Mouse (Mus musculus) stomach, embryonic 15.5 days (tissue): ENCODE data around the gene Prss22. TPM values are rescaled to one million over a fixed set of nuclear protein-coding genes. Genes with fewer than 3 reads are reported as not detected.
A peak's percentile ranks its signal among the peaks of the same experiment; 100 is the strongest.

Experiments
- ATAC-seq: fragments of 200-750 bp; cut with Nextera tagmentation; 2 replicates; pipeline ENCODE4 v1.8.0; 2017; ENCODE audit warnings: low read depth, moderate number of reproducible peaks, moderate TSS enrichment; ENCODE audit not compliant: insufficient read depth, low FRiP score
- H3K27ac ChIP-seq: fragments of 300-500 bp; sonication (generic); 2 replicates; pipeline ENCODE4 v1.5.1; 2015; ENCODE audit warnings: mild to moderate bottlenecking, inconsistent platforms
- H3K27me3 ChIP-seq: fragments of 300-500 bp; sonication (generic); replicated peaks from 2 replicates; pipeline ENCODE4 v1.6.1; 2015; ENCODE audit warnings: inconsistent platforms
- H3K36me3 ChIP-seq: fragments of 300-500 bp; sonication (generic); 2 replicates; pipeline ENCODE4 v1.6.1; 2015; ENCODE audit warnings: inconsistent platforms
- H3K4me1 ChIP-seq: fragments of 300-500 bp; sonication (generic); 2 replicates; pipeline ENCODE4 v1.6.1; 2015; ENCODE audit warnings: inconsistent platforms
- H3K4me2 ChIP-seq: fragments of 300-500 bp; sonication (generic); 2 replicates; pipeline ENCODE4 v1.6.1; 2015; ENCODE audit warnings: mild to moderate bottlenecking, inconsistent platforms
- H3K4me3 ChIP-seq: fragments of 300-500 bp; sonication (generic); replicated peaks from 2 replicates; pipeline ENCODE4 v1.5.1; 2015; ENCODE audit warnings: inconsistent platforms
- H3K9ac ChIP-seq: fragments of 300-500 bp; sonication (generic); 2 replicates; pipeline ENCODE4 v1.6.1; 2015; ENCODE audit warnings: inconsistent platforms
- H3K9me3 ChIP-seq: fragments of 300-500 bp; sonication (generic); 2 replicates; pipeline ENCODE4 v1.6.1; 2016; ENCODE audit warnings: inconsistent platforms
- WGBS: fragments of 180-500 bp; shearing (Covaris S2); methylation state at CpG from one replicate; pipeline ENCODE4 v1.1.7; 2015; 5-methylcytosine and 5-hydroxymethylcytosine counted together
- polyA plus RNA-seq: library from polyadenylated mRNA; unstranded; fragments of >200 nt; fragmentation: Nextera tagmentation; extraction: Ambion mirVana; gene quantifications from 2 replicates; pipeline ENCODE4 v1.2.1, GENCODE M21; 2015

Prss22 gene
- polyA plus RNA-seq, 1 experiment from 2014 or later: 3.0 TPM

- Histone ChIP-seq H3K9ac (no peak overlapping the region), H3K4me2 (no peak overlapping the region), H3K27me3 (no peaks in the 10 kb centered on the region), H3K4me3 (no peak overlapping the region), H3K27ac (no peak overlapping the region), H3K36me3 (no peaks in the 10 kb centered on the region), H3K4me1 (no peaks in the 10 kb centered on the region), H3K9me3 (no peaks in the 10 kb centered on the region)
- WGBS: 35% methylated on average over 14 of the region's 14 CpGs
- no peak for ATAC-seq
Observed at GRCm38 (mm10) chr17:24015727-24016126, 17.8 kb upstream of the Prss22 start.

- Histone ChIP-seq H3K9me3 (no peaks in the 10 kb centered on the region), H3K27me3 (no peaks in the 10 kb centered on the region), H3K4me3 (no peak overlapping the region), H3K36me3 (no peaks in the 10 kb centered on the region), H3K4me2 (no peak overlapping the region), H3K4me1 (no peaks in the 10 kb centered on the region), H3K9ac (no peak overlapping the region), H3K27ac (no peak overlapping the region)
- no peak for ATAC-seq
- WGBS: 78% methylated on average over 5 of the region's 5 CpGs
Observed at GRCm38 (mm10) chr17:24014433-24014965, 16.6 kb upstream of the Prss22 start.

- Histone ChIP-seq H3K4me1 (no peaks in the 10 kb centered on the region), H3K9ac (no peak overlapping the region), H3K27me3 (no peaks in the 10 kb centered on the region), H3K4me2 (no peak overlapping the region), H3K4me3 (no peak overlapping the region), H3K36me3 (no peaks in the 10 kb centered on the region), H3K27ac (no peak overlapping the region), H3K9me3 (no peaks in the 10 kb centered on the region)
- WGBS: 85% methylated on average over 2 of the region's 2 CpGs
- ATAC-seq: no peak
Observed at GRCm38 (mm10) chr17:24012921-24013320, 15.0 kb upstream of the Prss22 start.

GRCm38 (mm10) chr17:24009617-24010016, 11.7 kb upstream of the Prss22 start:
- no peak overlapping the region for H3K4me2 ChIP-seq
- no peaks in the 10 kb centered on the region for H3K36me3 ChIP-seq
- WGBS: 60% methylated on average over 5 of the region's 5 CpGs
- no peak overlapping the region for H3K9ac ChIP-seq
- no peaks in the 10 kb centered on the region for H3K27me3 ChIP-seq
- no peaks in the 10 kb centered on the region for H3K9me3 ChIP-seq
- H3K4me1 ChIP-seq: no peaks in the 10 kb centered on the region
- no peak overlapping the region for H3K27ac ChIP-seq
- ATAC-seq: no peak
- H3K4me3 ChIP-seq: no peak overlapping the region

GRCm38 (mm10) chr17:24008105-24008504, 10.2 kb upstream of the Prss22 start:
- no peak for ATAC-seq
- Histone ChIP-seq H3K4me1 (no peaks in the 10 kb centered on the region), H3K36me3 (no peaks in the 10 kb centered on the region), H3K4me3 (no peak overlapping the region), H3K27ac (no peak overlapping the region), H3K9ac (no peak overlapping the region), H3K27me3 (no peaks in the 10 kb centered on the region), H3K4me2 (no peak overlapping the region), H3K9me3 (no peaks in the 10 kb centered on the region)
- 65% methylated on average over 4 of the region's 4 CpGs for WGBS

GRCm38 (mm10) chr17:24007391-24007790, 9.5 kb upstream of the Prss22 start:
- no peak overlapping the region for H3K4me2 ChIP-seq
- no peak overlapping the region for H3K27ac ChIP-seq
- no peaks in the 10 kb centered on the region for H3K9me3 ChIP-seq
- no peaks in the 10 kb centered on the region for H3K36me3 ChIP-seq
- no peaks in the 10 kb centered on the region for H3K4me1 ChIP-seq
- no peak overlapping the region for H3K4me3 ChIP-seq
- peak; percentile 70 for ATAC-seq
- H3K9ac ChIP-seq: no peak overlapping the region
- WGBS: 78% methylated on average over 1 of the region's 1 CpGs
- H3K27me3 ChIP-seq: no peaks in the 10 kb centered on the region

GRCm38 (mm10) chr17:24006930-24007329, 9.0 kb upstream of the Prss22 start:
- no peak overlapping the region for H3K4me3 ChIP-seq
- H3K9me3 ChIP-seq: no peaks in the 10 kb centered on the region
- 42% methylated on average over 2 of the region's 2 CpGs for WGBS
- no peaks in the 10 kb centered on the region for H3K4me1 ChIP-seq
- H3K36me3 ChIP-seq: no peaks in the 10 kb centered on the region
- H3K27ac ChIP-seq: no peak overlapping the region
- no peak overlapping the region for H3K4me2 ChIP-seq
- H3K9ac ChIP-seq: no peak overlapping the region
- no peak for ATAC-seq
- no peaks in the 10 kb centered on the region for H3K27me3 ChIP-seq

- Histone ChIP-seq H3K27me3 (no peaks in the 10 kb centered on the region), H3K4me3 (no peak overlapping the region), H3K36me3 (no peaks in the 10 kb centered on the region), H3K9me3 (no peaks in the 10 kb centered on the region), H3K4me1 (no peaks in the 10 kb centered on the region), H3K4me2 (no peak overlapping the region), H3K27ac (no peak overlapping the region), H3K9ac (no peak overlapping the region)
- 96% methylated on average over 3 of the region's 3 CpGs for WGBS
- no peak for ATAC-seq
Observed at GRCm38 (mm10) chr17:24005049-24005448, 7.1 kb upstream of the Prss22 start.

- Histone ChIP-seq H3K4me1 (no peaks in the 10 kb centered on the region), H3K4me2 (no peak overlapping the region), H3K4me3 (no peak overlapping the region), H3K9ac (no peak overlapping the region), H3K27me3 (no peaks in the 10 kb centered on the region), H3K36me3 (no peaks in the 10 kb centered on the region), H3K9me3 (no peaks in the 10 kb centered on the region), H3K27ac (no peak overlapping the region)
- WGBS: 88% methylated on average over 14 of the region's 14 CpGs
- no peak for ATAC-seq
Observed at GRCm38 (mm10) chr17:24004071-24004665, 6.3 kb upstream of the Prss22 start.

GRCm38 (mm10) chr17:24000404-24000803, 2.5 kb upstream of the Prss22 start:
- H3K27me3 ChIP-seq: no peaks in the 10 kb centered on the region
- H3K9ac ChIP-seq: no peak overlapping the region
- H3K36me3 ChIP-seq: no peaks in the 10 kb centered on the region
- H3K4me1 ChIP-seq: no peaks in the 10 kb centered on the region
- 35% methylated on average over 5 of the region's 5 CpGs for WGBS
- H3K27ac ChIP-seq: no peak overlapping the region
- ATAC-seq: no peak
- no peak overlapping the region for H3K4me3 ChIP-seq
- no peaks in the 10 kb centered on the region for H3K9me3 ChIP-seq
- H3K4me2 ChIP-seq: no peak overlapping the region

- Histone ChIP-seq H3K27me3 (no peaks in the 10 kb centered on the region), H3K27ac (no peak overlapping the region), H3K36me3 (no peaks in the 10 kb centered on the region), H3K9ac (no peak overlapping the region), H3K4me3 (no peak overlapping the region), H3K9me3 (no peaks in the 10 kb centered on the region), H3K4me2 (no peak overlapping the region), H3K4me1 (peaks cover 8% of the 10 kb centered on the region; the same call in 1 of the 2 replicates)
- no peak for ATAC-seq
- WGBS: 53% methylated on average over 6 of the region's 6 CpGs
Observed at GRCm38 (mm10) chr17:23998383-23998782, 483 bp upstream of the Prss22 start.

- peaks cover 13% of the 10 kb centered on the region for H3K4me1 ChIP-seq
- no peaks in the 10 kb centered on the region for H3K27me3 ChIP-seq
- H3K9ac ChIP-seq: no peak overlapping the region
- no peaks in the 10 kb centered on the region for H3K9me3 ChIP-seq
- no peaks in the 10 kb centered on the region for H3K36me3 ChIP-seq
- 50% methylated on average over 1 of the region's 1 CpGs for WGBS
- H3K4me2 ChIP-seq: no peak overlapping the region
- ATAC-seq: no peak
- no peak overlapping the region for H3K4me3 ChIP-seq
- no peak overlapping the region for H3K27ac ChIP-seq
Observed at GRCm38 (mm10) chr17:23995421-23995820, 2.5 kb downstream of the Prss22 start.

- 75% methylated on average over 7 of the region's 7 CpGs for WGBS
- Histone ChIP-seq H3K36me3 (no peaks in the 10 kb centered on the region), H3K9me3 (no peaks in the 10 kb centered on the region), H3K27ac (no peak overlapping the region), H3K9ac (no peak overlapping the region), H3K27me3 (no peaks in the 10 kb centered on the region), H3K4me3 (no peak overlapping the region), H3K4me2 (no peak overlapping the region), H3K4me1 (peaks cover 13% of the 10 kb centered on the region)
- ATAC-seq: no peak
Observed at GRCm38 (mm10) chr17:23994667-23995066, 3.2 kb downstream of the Prss22 start.
